Mouse (Mus musculus) heart, embryonic 15.5 days (tissue): ENCODE results near the gene Eif2ak2. TPM values are rescaled to one million over a fixed set of nuclear protein-coding genes. Genes with fewer than 3 reads are reported as not detected.

Experiments used
- ATAC-seq: fragments of 200-750 bp; cut with Nextera tagmentation; replicated peaks from 2 replicates; pipeline ENCODE4 v1.8.0; 2017; ENCODE audit warnings: low read depth, moderate TSS enrichment; ENCODE audit not compliant: insufficient number of reproducible peaks, insufficient read depth, low FRiP score
- H3K27ac ChIP-seq: fragments of 300-500 bp; sonication (generic); 2 replicates; pipeline ENCODE4 v1.5.1; 2015; ENCODE audit warnings: mild to moderate bottlenecking, inconsistent platforms
- H3K27me3 ChIP-seq: fragments of 300-500 bp; sonication (generic); 2 replicates; pipeline ENCODE4 v1.6.1; 2015; ENCODE audit warnings: inconsistent platforms
- H3K36me3 ChIP-seq: fragments of 300-500 bp; sonication (generic); 2 replicates; pipeline ENCODE4 v1.6.1; 2015; ENCODE audit warnings: mild to moderate bottlenecking, inconsistent platforms
- H3K4me1 ChIP-seq: fragments of 300-500 bp; sonication (generic); replicated peaks from 2 replicates; pipeline ENCODE4 v1.6.1; 2015; ENCODE audit warnings: inconsistent platforms
- H3K4me2 ChIP-seq: fragments of 300-500 bp; sonication (generic); 2 replicates; pipeline ENCODE4 v1.6.1; 2015; ENCODE audit warnings: inconsistent platforms, mild to moderate bottlenecking, moderate library complexity
- H3K4me3 ChIP-seq: fragments of 300-500 bp; sonication (generic); 2 replicates; pipeline ENCODE4 v1.5.1; 2015; ENCODE audit warnings: mild to moderate bottlenecking, inconsistent platforms
- H3K9ac ChIP-seq: fragments of 300-500 bp; sonication (generic); 2 replicates; pipeline ENCODE4 v1.6.1; 2015; ENCODE audit warnings: mild to moderate bottlenecking, inconsistent platforms
- H3K9me3 ChIP-seq: fragments of 300-500 bp; sonication (generic); replicated peaks from 2 replicates; pipeline ENCODE4 v1.6.1; 2016; ENCODE audit warnings: inconsistent platforms
- WGBS: fragments of 180-500 bp; shearing (Covaris S2); methylation state at CpG from one replicate; pipeline ENCODE4 v1.1.7; 2015; ENCODE audit warnings: mixed read lengths; 5-methylcytosine and 5-hydroxymethylcytosine counted together
- polyA plus RNA-seq: library from polyadenylated mRNA; unstranded; fragments of >200 nt; fragmentation: Nextera tagmentation; extraction: Ambion mirVana; gene quantifications from 2 replicates; pipeline ENCODE4 v1.2.1, GENCODE M21; 2015

Gene Eif2ak2
- polyA plus RNA-seq, 1 experiment from 2014 or later: 11.8 TPM

DNA sequence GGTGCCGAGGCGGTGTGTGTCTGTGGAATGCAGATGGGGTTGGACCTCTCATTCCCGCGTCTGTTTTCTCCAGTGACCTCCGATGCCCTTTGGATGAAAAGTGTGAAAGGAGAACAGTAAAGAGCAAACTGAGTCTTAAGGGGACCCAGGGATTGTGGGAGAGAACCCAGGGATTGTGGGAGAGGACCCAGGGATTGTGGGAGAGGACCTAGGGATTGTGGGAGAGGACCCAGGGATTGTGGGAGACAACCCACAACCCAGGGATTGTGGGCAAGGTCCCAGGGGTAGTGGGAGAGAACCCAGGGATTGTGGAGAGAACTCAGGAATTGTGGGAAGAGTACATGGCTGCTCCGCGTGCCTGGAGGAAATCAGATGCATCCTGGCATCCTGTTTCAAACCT lies 12.6 kb upstream of the Eif2ak2 start:
- Histone ChIP-seq H3K27me3 (no peaks in the 10 kb centered on the region), H3K36me3 (no peaks in the 10 kb centered on the region), H3K4me1 (peaks cover 7% of the 10 kb centered on the region; the same call in 1 of the 2 replicates), H3K4me2 (peak overlapping the region; percentile 57; the same call in 1 of the 2 replicates), H3K27ac (no peak overlapping the region), H3K9me3 (no peaks in the 10 kb centered on the region), H3K4me3 (no peak overlapping the region), H3K9ac (no peak overlapping the region)
- WGBS: 71% methylated on average over 7 of the region's 7 CpGs
- no peak for ATAC-seq

DNA sequence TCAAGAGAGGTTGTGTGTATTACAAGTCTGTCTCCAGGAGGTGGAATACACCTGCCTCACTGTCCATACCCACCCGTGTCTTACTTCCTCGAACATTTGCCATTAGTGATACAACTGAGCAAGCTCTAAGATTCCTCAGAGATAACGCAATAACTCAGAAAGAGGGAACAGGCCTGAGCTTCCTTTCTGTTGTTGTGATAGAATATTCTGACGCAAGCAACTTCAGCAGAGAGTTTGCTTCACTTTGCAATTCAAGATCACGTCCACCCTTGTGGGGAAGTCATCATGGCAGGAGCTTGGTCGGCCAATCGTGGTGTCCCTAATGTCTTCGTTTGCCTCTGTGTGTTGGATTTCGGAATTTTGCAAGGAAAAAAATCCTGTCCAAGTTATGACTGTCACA lies 8.6 kb upstream of the Eif2ak2 start:
- Histone ChIP-seq H3K4me2 (no peak overlapping the region), H3K27me3 (no peaks in the 10 kb centered on the region), H3K27ac (no peak overlapping the region), H3K36me3 (no peaks in the 10 kb centered on the region), H3K4me1 (peaks cover 7% of the 10 kb centered on the region; the same call in 1 of the 2 replicates), H3K4me3 (no peak overlapping the region), H3K9ac (no peak overlapping the region), H3K9me3 (no peaks in the 10 kb centered on the region)
- WGBS: 70% methylated on average over 9 of the region's 9 CpGs
- no peak for ATAC-seq

DNA sequence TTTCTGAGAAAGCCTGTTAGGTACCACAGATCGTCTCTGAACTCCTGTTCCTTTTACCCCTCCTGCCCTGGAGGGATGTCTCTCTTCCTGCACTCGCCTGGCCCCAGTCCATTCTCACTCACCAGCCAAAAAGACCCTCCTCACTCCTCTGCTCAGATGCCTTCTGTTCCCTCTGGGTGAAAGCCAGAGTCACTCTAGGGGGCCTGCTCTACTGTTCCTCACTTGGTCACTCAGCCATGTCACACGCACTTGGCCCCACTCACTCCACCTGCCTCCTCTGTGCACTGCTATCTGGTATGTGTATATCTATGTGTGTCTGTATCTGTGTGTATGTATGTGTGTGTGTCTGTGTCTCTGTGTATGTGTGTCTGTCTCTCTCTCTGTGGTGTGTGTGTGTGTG lies 6.8 kb upstream of the Eif2ak2 start:
- no peak overlapping the region for H3K9ac ChIP-seq
- H3K9me3 ChIP-seq: no peaks in the 10 kb centered on the region
- H3K4me3 ChIP-seq: no peak overlapping the region
- ATAC-seq: no peak
- 46% methylated on average over 3 of the region's 3 CpGs for WGBS
- H3K4me1 ChIP-seq: no peaks in the 10 kb centered on the region
- H3K27ac ChIP-seq: no peak overlapping the region
- H3K27me3 ChIP-seq: no peaks in the 10 kb centered on the region
- H3K36me3 ChIP-seq: no peaks in the 10 kb centered on the region
- H3K4me2 ChIP-seq: no peak overlapping the region

DNA sequence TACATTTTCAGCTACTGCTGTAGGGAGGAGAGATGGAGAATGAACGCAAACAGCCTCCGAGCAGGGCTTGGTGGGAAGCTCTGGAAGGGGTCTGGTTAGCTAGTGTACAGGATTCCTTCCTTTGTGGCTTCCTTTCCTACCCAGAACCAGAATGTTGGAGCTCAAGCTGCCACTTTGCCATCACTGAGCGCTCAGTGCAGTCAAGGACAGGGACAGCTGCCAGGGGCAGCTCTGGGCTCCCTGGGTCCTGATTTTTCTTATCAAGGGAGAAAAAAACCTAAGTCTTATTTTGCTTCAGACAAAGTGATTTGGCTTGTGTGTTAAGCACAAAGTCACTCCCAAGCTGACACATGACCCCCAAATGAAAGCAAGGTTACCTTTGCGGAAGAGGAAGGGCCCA lies 6.2 kb upstream of the Eif2ak2 start:
- Histone ChIP-seq H3K4me2 (no peak overlapping the region), H3K4me3 (no peak overlapping the region), H3K9ac (no peak overlapping the region), H3K27me3 (no peaks in the 10 kb centered on the region), H3K4me1 (no peaks in the 10 kb centered on the region), H3K9me3 (no peaks in the 10 kb centered on the region), H3K27ac (no peak overlapping the region), H3K36me3 (no peaks in the 10 kb centered on the region)
- ATAC-seq: no peak
- 76% methylated on average over 4 of the region's 4 CpGs for WGBS

DNA sequence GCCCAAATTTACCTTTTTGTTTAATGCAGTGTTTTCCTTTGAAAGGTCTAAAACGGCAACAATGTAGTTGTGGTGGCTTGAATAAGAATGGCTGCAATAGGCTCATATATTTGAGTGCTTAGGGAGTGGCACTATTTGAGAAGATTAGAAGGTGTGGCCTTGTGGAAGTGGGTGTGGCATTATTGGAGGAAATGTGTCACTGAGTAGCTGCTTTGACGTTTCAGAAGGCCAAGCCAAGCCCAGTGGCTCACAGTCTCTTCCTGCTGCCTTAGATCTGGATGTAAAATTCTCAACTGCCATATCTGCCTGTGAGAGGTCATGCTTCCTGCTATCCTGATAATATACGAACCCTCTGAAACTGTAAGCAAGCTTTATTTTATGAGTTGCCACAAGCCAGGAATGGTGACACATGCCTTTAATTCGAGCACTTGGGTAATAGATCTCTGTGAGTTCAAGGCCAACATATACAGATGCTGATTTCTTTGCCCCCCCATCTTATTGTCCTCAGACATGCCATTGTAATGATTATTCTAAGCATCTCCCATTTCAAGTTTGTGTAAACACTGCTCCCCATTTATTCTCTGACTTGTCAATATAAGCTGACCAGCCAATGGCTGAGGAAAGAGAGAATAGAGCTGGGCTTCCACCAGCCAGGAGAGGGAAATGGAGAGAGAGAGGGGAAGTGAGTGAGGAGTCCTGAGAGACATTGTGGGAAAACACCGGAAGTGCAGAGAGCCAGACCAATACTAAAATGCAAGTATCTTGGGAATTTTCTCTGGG lies 3.1 kb upstream of the Eif2ak2 start:
- H3K36me3 ChIP-seq: no peaks in the 10 kb centered on the region
- ATAC-seq: no peak
- H3K9ac ChIP-seq: no peak overlapping the region
- no peak overlapping the region for H3K4me3 ChIP-seq
- H3K9me3 ChIP-seq: no peaks in the 10 kb centered on the region
- no peaks in the 10 kb centered on the region for H3K27me3 ChIP-seq
- 74% methylated on average over 5 of the region's 5 CpGs for WGBS
- H3K4me2 ChIP-seq: no peak overlapping the region
- no peak overlapping the region for H3K27ac ChIP-seq
- peaks cover 9% of the 10 kb centered on the region for H3K4me1 ChIP-seq

DNA sequence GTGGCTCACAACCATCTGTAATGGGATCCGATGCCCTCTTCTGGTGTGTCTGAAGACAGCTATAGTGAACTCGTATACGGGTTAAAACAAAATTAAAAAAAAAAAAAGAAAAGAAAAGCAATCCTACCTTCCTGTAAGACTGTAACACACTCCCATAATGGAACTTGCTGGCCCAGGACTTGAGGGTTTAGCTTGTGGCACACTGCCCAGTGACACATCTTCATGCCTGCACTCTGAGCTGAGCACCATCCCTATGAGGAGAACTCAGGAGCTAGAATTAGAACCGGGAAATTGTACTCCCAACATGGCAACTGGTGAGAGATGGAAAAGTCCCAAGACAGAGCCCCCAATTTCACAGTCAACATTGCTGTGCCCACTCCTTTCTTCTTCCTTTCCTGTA lies 918 bp upstream of the Eif2ak2 start:
- no peak overlapping the region for H3K9ac ChIP-seq
- 88% methylated on average over 4 of the region's 4 CpGs for WGBS

DNA sequence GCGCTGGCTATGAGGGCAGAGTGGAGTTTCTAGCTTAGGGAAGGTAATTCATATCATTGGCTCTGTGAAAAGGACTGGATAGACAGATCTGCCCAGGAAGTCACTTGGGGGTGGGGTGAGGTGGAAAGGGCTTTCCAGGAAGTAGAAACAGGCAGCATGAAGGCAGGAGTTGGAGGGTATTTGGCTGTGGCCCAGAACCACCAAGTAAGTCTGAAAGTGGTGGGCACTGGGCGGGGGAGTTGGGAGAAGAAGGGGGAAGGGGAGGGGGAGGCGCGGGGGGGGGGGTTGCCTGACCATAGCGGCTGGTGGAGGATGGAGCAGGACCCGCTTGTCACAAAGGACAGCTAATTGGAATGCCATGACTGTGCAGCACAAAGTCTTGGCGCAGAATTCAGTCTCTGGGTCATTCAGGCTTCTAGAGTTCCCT lies 482 bp downstream of the Eif2ak2 start:
- peak overlapping the region; percentile 78 for H3K4me2 ChIP-seq
- H3K9me3 ChIP-seq: no peaks in the 10 kb centered on the region
- no peaks in the 10 kb centered on the region for H3K27me3 ChIP-seq
- WGBS: 7% methylated on average over 7 of the region's 7 CpGs
- peaks cover 14% of the 10 kb centered on the region for H3K36me3 ChIP-seq
- H3K27ac ChIP-seq: peak overlapping the region; percentile 80
- peak overlapping the region; percentile 71 for H3K4me3 ChIP-seq
- ATAC-seq: peak; percentile 28
- H3K4me1 ChIP-seq: peaks cover 9% of the 10 kb centered on the region
- peak overlapping the region; percentile 69 for H3K9ac ChIP-seq

More for the DNA sequence above, 918 bp upstream of the Eif2ak2 start:
- H3K4me3 ChIP-seq: no peak overlapping the region
- H3K36me3 ChIP-seq: peaks cover 6% of the 10 kb centered on the region; the same call in 1 of the 2 replicates
- peaks cover 9% of the 10 kb centered on the region for H3K4me1 ChIP-seq
- H3K27ac ChIP-seq: no peak overlapping the region; the same call in 1 of the 2 replicates
- no peak overlapping the region for H3K4me2 ChIP-seq
- no peak for ATAC-seq
- no peaks in the 10 kb centered on the region for H3K9me3 ChIP-seq
- no peaks in the 10 kb centered on the region for H3K27me3 ChIP-seq

DNA sequence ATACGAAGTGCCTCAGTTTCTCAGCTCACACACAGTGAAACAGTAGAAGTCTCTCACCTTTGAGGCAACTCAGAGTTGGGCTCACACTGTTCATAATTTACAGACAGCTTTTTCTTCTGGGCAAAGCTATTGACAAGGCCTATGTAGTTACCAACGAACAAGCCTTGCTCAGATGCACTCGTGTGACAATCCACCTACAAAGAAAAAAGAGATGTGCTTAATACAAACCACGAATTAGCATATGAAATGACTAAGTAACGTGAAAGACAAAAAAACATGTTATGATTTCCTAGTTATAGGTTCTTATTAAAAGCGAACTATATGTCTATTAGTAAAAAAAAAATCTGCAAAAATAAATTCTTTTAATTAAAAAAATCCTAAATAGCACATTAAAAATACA lies 8.5 kb downstream of the Eif2ak2 start:
- Histone ChIP-seq H3K4me1 (no peaks in the 10 kb centered on the region), H3K36me3 (peaks cover 43% of the 10 kb centered on the region), H3K27me3 (no peaks in the 10 kb centered on the region), H3K4me3 (no peak overlapping the region), H3K27ac (no peak overlapping the region), H3K4me2 (no peak overlapping the region), H3K9me3 (no peaks in the 10 kb centered on the region), H3K9ac (no peak overlapping the region)
- ATAC-seq: no peak
- 94% methylated on average over 6 of the region's 6 CpGs for WGBS

DNA sequence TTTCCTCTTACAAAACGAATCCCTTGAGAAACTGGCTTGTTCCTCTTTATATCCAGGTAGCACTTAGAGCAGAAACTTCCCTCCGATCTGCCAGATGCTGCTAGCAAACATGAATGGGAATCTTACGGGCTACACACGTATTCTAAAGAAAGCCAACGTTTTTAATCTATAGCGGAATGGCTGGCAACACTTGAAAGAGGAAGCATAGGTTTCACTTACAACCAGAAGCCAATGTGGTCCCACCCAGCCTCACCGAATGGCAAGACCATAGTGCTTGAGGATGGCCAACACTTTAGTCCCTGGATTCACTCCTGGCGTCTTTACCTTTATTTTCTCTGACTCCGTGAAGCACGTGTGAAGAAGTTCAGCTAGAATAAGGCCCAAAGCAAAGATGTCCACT lies 26.1 kb downstream of the Eif2ak2 start:
- H3K4me2 ChIP-seq: no peak overlapping the region
- H3K9ac ChIP-seq: no peak overlapping the region
- H3K4me1 ChIP-seq: no peaks in the 10 kb centered on the region
- H3K4me3 ChIP-seq: no peak overlapping the region
- peaks cover 32% of the 10 kb centered on the region for H3K36me3 ChIP-seq
- WGBS: 83% methylated on average over 10 of the region's 10 CpGs
- no peak overlapping the region for H3K27ac ChIP-seq
- ATAC-seq: no peak
- H3K9me3 ChIP-seq: no peaks in the 10 kb centered on the region
- no peaks in the 10 kb centered on the region for H3K27me3 ChIP-seq

DNA sequence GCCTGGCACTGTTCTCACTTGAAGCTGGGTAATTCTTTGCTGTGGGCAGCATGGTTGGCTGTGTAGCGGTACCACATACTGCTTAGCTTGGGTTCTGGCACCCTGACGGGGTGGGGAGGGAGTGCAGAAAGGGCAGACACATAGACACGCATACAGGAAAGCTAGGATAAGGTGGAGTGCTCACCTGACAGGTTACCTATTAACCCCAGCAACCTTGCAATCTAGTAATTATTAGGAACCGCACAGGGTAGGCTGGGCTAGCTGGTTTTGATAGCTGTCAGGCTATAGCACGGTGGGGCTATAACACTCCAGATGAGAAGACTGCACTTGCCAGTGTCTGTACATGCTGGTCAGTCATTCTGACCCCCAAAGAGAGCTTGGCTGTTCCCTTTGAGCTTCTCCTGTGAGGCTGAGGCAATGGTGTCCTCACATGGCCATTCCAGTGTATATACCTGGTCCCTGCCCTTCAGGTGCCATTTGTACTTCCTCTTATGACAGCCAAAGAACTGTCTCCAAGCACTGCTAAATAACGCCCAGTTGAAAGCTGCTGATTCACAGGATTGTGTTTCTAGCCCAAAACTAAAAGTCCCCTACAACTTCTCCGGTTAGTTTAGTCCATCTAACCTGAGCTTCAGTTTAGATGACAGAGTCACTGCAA lies 40.0 kb downstream of the Eif2ak2 start:
- no peaks in the 10 kb centered on the region for H3K27me3 ChIP-seq
- no peak for ATAC-seq
- H3K4me2 ChIP-seq: no peak overlapping the region
- no peak overlapping the region for H3K9ac ChIP-seq
- H3K4me1 ChIP-seq: no peaks in the 10 kb centered on the region
- H3K9me3 ChIP-seq: no peaks in the 10 kb centered on the region
- WGBS: 93% methylated on average over 7 of the region's 7 CpGs
- H3K27ac ChIP-seq: no peak overlapping the region
- no peak overlapping the region for H3K4me3 ChIP-seq
- H3K36me3 ChIP-seq: peaks cover 72% of the 10 kb centered on the region

DNA sequence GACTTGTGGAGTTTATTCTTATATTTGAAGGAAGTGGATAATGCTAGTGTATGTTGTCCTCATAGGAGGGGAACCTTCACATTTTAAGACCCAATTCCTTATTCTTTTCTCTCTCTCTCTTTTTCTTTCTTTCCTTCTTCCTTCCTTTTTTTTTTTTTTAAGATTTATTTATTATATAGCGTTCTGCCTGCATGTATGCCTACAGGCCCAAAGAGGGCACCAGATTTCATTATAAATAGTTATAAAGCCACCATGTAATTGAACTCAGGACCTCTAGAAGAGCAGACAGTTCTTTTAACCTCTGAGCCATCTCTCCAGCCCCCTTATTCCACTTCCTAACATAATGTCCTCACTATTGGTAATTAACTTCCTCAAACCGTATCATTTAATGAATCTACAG lies 46.3 kb downstream of the Eif2ak2 start:
- Histone ChIP-seq H3K9me3 (no peaks in the 10 kb centered on the region), H3K27me3 (no peaks in the 10 kb centered on the region), H3K4me1 (peaks cover 8% of the 10 kb centered on the region), H3K4me2 (peak overlapping the region; percentile 92), H3K4me3 (peak overlapping the region; percentile 98), H3K36me3 (peaks cover 13% of the 10 kb centered on the region), H3K27ac (peak overlapping the region; percentile 90), H3K9ac (peak overlapping the region; percentile 75)
- 32% methylated on average over 2 of the region's 2 CpGs for WGBS
- ATAC-seq: no peak
